In the genomic region with DNA sequence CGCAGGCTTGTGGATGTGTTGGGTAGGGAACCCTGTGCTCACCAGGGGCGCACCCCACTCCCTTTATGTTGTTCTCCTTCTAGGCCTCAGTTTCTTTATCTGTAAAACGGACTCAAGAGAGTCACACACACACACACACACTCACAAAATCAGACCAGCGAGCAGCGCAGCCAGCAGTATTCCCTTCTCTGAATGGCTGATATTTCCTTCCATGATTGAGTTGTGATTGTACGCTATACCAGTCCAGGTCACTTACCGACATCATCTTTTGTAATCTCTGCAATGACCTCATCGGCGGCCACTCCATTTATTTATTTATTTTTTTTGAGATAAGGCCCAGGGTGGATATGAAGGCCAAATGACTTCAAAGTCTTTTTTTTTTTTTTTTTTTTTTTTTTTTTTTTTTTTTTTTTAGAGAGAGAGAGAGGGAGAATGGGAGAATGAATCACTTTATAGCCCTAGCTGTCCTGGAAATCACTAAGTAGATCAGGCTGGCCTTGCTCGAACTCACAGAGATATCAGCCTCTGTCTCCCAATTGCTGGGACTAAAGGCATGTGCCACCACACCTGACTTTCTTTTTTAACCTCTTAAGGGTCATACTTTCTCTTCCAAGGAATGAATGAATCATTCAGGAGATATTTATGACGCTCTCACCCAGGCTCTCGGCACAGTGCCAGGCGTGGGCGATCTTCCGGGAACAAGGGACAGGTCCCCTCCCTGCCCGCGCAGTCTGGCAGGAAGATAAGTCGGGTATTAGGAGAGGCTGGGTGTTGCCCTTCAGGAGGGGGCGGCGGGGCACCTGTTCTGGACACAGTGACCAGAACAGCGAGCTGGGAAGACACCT, we compare ENCODE assay signal across 8 mouse cellular contexts. TPM values are rescaled to one million over a fixed set of nuclear protein-coding genes. Genes with fewer than 3 reads are reported as not detected.
DNase-seq lines count a peak whose midpoint lies in the region; ATAC-seq and TF ChIP-seq lines count a peak whose summit lies in the region.

TSS of gene Syt12 (minus strand) at position 103 of the 845 bp plus-strand sequence.

- H3K9me3 ChIP-seq in heart, embryonic 11.5 days (replicated peaks; ENCODE audit: control insufficient read depth, low read length) = no peaks in the 10 kb centered on the region
- no peaks in the 10 kb centered on the region for H3K9me3 ChIP-seq in liver, postnatal 0 days (ENCODE audit: low read length)

- H3K27me3 ChIP-seq in heart, embryonic 11.5 days (ENCODE audit: control insufficient read depth, insufficient read depth, low read length) = peaks cover 27% of the 10 kb centered on the region
- H3K27me3 ChIP-seq in liver, postnatal 0 days (ENCODE audit: insufficient read depth, low read length) = peaks cover 30% of the 10 kb centered on the region
- no peaks in the 10 kb centered on the region for H3K27me3 ChIP-seq in small intestine, adult 2 months (ENCODE audit: control insufficient read depth, insufficient read depth, low read length)

- peak within 1 kb of the TSS; percentile 54 for H3K4me3 ChIP-seq in heart, embryonic 11.5 days (ENCODE audit: low read depth, low read length)
- peak within 1 kb of the TSS; percentile 40 for H3K4me3 ChIP-seq in liver, postnatal 0 days (ENCODE audit: low read depth, low read length)
- peak within 1 kb of the TSS; percentile 71 for H3K4me3 ChIP-seq in small intestine, adult 2 months (ENCODE audit: low read depth, low read length)

- no peaks in the 10 kb centered on the region for H3K36me3 ChIP-seq in heart, embryonic 11.5 days (ENCODE audit: control insufficient read depth, insufficient read depth, low read length)
- no peaks in the 10 kb centered on the region for H3K36me3 ChIP-seq in liver, postnatal 0 days (replicated peaks; ENCODE audit: insufficient read depth, low read length)
- H3K36me3 ChIP-seq in small intestine, adult 2 months (ENCODE audit: control insufficient read depth, insufficient read depth, low read length) = no peaks in the 10 kb centered on the region

- peak within 1 kb of the TSS; percentile 66 for H3K9ac ChIP-seq in heart, embryonic 11.5 days (ENCODE audit: low read depth, low read length)
- H3K9ac ChIP-seq in liver, postnatal 0 days (replicated peaks) = peak within 1 kb of the TSS; percentile 63

- no peak for TF ChIP-seq EP300 in liver, postnatal 0 days (IDR thresholded peaks at IDR 0.05; ENCODE audit: low read depth)

- DNase-seq in 3T3-L1 (ENCODE audit: low read depth, low spot score) (peak; percentile 32), MN1 (ENCODE audit: low spot score) (peak; percentile 62)
- peak; percentile 87 to 91 for DNase-seq in cerebellum, postnatal 36 days
- peak in 1 of 2 experiments; percentile 41 for DNase-seq in layer of hippocampus, adult 18-20 months (ENCODE audit: low spot score in 2 of 2)
- peak; percentile 60 for DNase-seq in liver, postnatal 0 days

- H3K27ac ChIP-seq in heart, embryonic 11.5 days (ENCODE audit: low read depth, low read length) = no peak within 1 kb of the TSS
- H3K27ac ChIP-seq in liver, postnatal 0 days (ENCODE audit: low read depth) = no peak within 1 kb of the TSS
- peak within 1 kb of the TSS; percentile 80 for H3K27ac ChIP-seq in small intestine, adult 2 months (ENCODE audit: insufficient read depth, low read depth, low read length)

- no peak; the same call in 1 of the 2 replicates for ATAC-seq in heart, embryonic 11.5 days (replicated peaks; ENCODE audit: insufficient number of reproducible peaks, low FRiP score, low TSS enrichment)
- peak; percentile 71 for ATAC-seq in liver, postnatal 0 days
- no peak for ATAC-seq in monocyte, adult 5-6 weeks (replicated peaks; ENCODE audit: insufficient number of reproducible peaks, low FRiP score, low TSS enrichment, poor library complexity, severe bottlenecking)

- peak within 1 kb of the TSS; percentile 94 for H3K4me2 ChIP-seq in heart, embryonic 11.5 days
- H3K4me2 ChIP-seq in liver, postnatal 0 days (ENCODE audit: low read depth, low read length) = peak within 1 kb of the TSS; percentile 75

- 15% methylated on average over 21 of the region's 21 CpGs for WGBS in heart, embryonic 11.5 days (ENCODE audit: insufficient replicate concordance)
- WGBS in liver, postnatal 0 days (ENCODE audit: insufficient replicate concordance) = 28% methylated on average over 21 of the region's 21 CpGs
- WGBS in small intestine, adult 2 months = 7% methylated on average over 21 of the region's 21 CpGs

- TF ChIP-seq CTCF in liver, postnatal 0 days (IDR thresholded peaks at IDR 0.05; ENCODE audit: low read depth) = no peak
- TF ChIP-seq CTCF in small intestine, adult 2 months (IDR thresholded peaks at IDR 0.05; ENCODE audit: extremely low read depth, insufficient read length, insufficient replicate concordance, low read depth, low read length) = no peak

- TF ChIP-seq POLR2A in small intestine, adult 2 months (IDR thresholded peaks at IDR 0.05; ENCODE audit: low read depth, low read length) = peak; percentile 23; the same call in 1 of the 2 replicates

- H3K4me1 ChIP-seq in heart, embryonic 11.5 days (ENCODE audit: control insufficient read depth, insufficient read depth, low read length) = peaks cover 6% of the 10 kb centered on the region; the same call in 1 of the 2 replicates
- H3K4me1 ChIP-seq in liver, postnatal 0 days (ENCODE audit: insufficient read depth) = peaks cover 11% of the 10 kb centered on the region
- H3K4me1 ChIP-seq in small intestine, adult 2 months (ENCODE audit: control insufficient read depth, insufficient read depth, insufficient read length, low read length) = peaks cover 8% of the 10 kb centered on the region

RNA-seq across cellular contexts. Expression of gene Syt12, which starts in this region (rescaled TPM):
- polyA plus RNA-seq in heart, embryonic 11.5 days (2014; fragmentation: Nextera tagmentation; extraction: Ambion mirVana) = 0.72 and 1.3 TPM in 2 replicates
- 10 to 100 TPM; 28.5 to 30.3 TPM for total RNA-seq in layer of hippocampus, adult 18-20 months (2021)
- 0.15 and 0.19 TPM in 2 replicates for polyA plus RNA-seq in liver, postnatal 0 days (2015; fragmentation: Nextera tagmentation; extraction: Ambion mirVana)
- polyA plus RNA-seq in small intestine, adult 2 months (2012; rRNA removed) = 9.3 and 41.8 TPM in 2 replicates
- total RNA-seq in monocyte, adult 5-6 weeks (2017) = not detected in 3 replicates

Comparison
In these comparisons a context has a peak if more than half of its experiments do, and no peak if none do; other contexts are left out.
1. RNA of gene Syt12 (total RNA-seq): 28.5 to 30.3 TPM in layer of hippocampus, adult 18-20 months; not detected in monocyte, adult 5-6 weeks; every median in the first group is over 10 times any median in the second.
2. Peak in DNase-seq, ATAC-seq, H3K4me3 ChIP-seq, H3K9ac ChIP-seq and H3K4me2 ChIP-seq in liver, postnatal 0 days; RNA of the gene not detected or under 1 TPM.
3. Peak in every context shown above with its lines, with median percentiles within 50 percentile points of each other: H3K4me3 ChIP-seq.